Mouse (Mus musculus) gastrocnemius, postnatal 25 days (tissue): ENCODE measurements around the gene Gli2. TPM values are rescaled to one million over a fixed set of nuclear protein-coding genes. Genes with fewer than 3 reads are reported as not detected.
A peak's percentile ranks its signal among the peaks of the same experiment; 100 is the strongest.

Experiments
- DNase-seq: peaks from one replicate; pipeline ENCODE4 v3.0.0; 2022
- long read RNA-seq, 2 experiments: library from polyadenylated mRNA; stranded (forward); transcript quantifications; one replicate each; pipeline ENCODE4 v2.0.0; 2021
- total RNA-seq, 2 experiments: library from RNA; stranded (reverse); gene quantifications; 1 replicate in 1 of 2; 2 replicates in 1 of 2; pipeline ENCODE4 v1.2.3; 2021

Gli2 gene
- total RNA-seq, result 1 to 10 TPM; 1.4 to 1.5 TPM
- long read RNA-seq, experiment 1, result 0 reads
- long read RNA-seq, experiment 2, result 0 reads

DNA sequence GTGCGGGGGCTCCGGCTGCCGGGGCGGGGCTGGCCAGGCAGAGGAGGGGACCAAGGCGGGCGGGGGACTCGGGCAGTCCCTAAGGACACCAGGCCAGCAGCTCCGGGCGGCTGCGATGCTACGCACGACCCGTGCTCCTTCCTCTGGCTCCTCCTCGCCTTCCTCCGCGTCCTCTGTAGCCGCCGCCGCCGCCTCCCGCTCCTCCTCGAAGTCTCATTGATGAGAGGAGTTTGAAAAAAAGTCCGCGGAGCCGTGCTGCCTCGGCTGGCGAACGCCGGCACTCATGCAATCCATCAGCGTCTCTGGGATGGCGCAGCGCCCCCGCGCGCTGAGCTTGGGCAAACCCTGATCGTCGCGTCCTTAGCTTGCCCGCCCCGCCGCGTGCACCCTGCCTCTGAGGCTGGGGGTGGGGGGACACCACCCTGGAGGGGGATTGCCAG is at the start of gene Gli2:
Gli2 (minus strand) TSS at position 218 of the 440 bp plus-strand sequence.
- DNase-seq, result peak; percentile 85

DNA sequence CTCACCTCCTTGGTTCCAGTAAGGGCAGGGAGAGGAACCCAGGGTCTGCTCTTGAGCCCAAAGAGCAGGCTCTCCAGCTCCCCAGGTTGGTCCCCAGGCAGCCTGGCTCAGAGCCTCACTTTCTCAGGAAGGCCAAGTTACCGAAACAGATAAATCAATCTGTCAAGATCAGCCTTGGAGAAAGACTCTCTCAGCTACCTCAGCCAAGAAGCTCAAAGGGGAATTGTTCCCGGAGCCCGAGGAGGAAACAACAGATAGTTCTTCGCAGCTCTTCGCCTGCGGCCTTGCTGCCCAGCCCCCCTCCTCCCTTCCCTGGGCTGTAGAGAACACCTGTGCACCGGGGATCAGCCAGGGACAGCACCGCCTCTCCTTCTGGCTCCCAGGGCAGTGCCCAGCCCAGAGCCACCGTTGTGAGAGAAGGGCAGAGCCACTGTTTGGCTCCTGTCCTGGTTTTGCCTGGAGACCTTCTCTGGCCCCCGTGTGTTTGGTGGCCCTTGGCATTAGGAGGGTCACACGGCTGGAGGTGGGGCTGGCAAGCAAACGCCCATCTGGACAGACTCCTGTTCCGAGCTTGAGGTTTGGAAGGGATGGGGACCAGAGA is 44.6 kb upstream of the Gli2 start:
- DNase-seq, result no peak

DNA sequence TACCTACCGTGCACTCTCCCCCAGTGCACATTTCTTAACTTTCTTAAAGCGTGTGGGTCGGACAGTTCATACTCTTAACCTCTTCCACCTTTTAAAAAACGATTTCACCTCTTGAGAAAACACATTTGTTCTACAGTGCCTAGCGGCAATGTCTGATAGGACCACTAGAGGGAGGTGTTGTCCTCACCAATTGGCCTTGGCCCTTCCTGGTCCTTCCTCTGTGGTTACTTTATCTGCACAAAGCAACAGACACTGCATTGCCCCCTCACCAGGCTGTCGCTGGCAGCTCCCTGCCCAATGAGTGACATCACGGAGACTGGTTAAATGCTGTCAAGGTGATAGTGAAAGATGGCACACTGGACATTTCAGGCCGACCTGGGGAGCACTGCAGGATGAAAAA is 40.3 kb upstream of the Gli2 start:
- DNase-seq, result no peak

DNA sequence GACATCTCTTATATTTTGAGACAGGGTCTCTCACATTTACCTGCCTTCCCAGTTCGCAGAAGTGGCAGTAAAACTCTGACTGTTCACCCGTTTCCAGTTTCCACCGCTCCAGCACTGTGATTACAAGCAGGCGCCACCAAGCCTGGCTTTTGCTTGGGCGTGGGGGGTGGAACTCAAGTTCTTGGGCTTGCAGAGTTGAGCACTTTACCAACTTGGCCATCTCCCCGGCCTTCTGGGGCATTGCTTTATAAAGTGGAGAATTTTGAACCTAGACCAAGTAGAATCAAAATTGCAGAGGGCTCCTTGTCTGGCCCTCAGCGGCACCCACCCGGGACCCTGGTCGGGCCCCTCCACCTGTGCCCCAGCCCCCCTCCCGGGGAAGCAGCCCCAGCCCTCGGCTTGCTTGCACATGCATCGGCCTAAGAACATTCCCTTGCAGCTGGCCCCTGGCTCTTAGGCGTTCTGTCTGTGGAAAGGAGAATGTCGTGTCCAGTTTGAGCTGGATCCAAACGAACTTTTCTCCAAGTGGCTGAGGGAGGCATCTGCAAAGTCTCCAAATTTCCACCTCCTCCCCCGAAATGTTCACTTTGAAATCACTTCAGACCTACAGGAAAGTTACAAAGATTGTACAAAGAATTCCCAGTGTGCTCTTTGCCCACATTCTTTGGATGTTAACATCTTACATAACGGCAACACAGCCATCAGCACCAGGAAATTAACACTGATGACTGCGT is 36.6 kb upstream of the Gli2 start:
- peak; percentile 21 for DNase-seq

DNA sequence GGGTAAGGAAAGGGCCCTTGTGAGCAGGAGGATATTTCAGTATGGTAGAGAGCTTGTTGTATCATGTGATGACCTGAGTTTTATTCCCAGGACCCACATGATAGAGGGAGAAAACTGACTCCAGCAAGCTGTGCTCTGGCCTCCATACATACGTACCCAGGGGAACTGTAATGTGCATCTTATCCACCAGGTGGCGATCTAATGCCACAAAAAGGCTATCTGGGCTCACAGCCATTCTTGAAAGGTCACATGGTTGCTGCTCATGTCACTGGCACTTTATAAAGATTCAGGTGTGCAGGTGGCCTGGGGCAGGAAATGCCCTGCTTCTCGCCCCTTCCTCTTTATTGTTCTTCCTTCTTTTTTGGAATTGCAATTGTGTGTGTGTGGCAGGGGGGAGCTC is 34.1 kb upstream of the Gli2 start:
- DNase-seq, result peak; percentile 50

DNA sequence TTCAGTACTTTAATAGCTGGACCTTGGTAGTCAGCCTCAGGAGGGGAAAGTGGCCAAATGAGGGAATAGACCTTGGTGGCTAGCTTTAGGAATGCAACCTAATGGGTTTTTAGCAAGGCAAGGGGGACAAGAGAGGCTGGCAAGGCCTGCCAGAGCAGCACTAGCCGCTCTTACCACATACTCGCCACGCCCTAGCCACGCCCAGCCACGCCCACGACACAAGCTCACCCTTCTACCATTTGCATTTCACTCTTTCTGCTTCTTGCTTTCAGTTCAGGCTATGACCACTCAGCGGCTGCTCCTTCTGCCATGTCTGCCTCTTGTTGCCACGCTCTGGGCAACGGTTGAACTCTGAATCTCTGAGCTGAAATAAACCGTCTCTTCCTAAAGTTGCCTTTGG is 32.4 kb upstream of the Gli2 start:
- DNase-seq, result no peak

DNA sequence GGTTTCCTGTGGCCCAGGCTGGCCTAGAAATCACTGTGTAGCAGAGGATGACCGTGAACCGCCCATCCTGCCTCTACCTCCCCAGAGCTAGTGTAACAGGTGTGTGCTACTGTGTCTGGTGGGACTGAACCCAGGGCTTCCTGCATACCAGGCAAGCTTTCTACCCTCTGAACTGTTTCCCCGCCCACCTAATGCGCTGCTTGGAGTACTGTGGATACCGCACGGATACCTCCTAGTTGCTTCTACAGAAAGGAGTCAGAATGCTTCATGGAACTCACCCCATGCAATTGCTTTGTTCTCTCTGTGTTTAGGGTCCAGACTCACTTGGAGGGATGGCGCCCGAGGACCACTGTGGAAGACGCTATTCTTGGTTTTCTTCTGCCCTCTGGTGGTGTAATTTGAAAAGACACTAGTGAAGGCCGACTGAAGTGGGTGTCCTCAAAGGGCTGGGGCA is 30.1 kb upstream of the Gli2 start:
- no peak for DNase-seq

DNA sequence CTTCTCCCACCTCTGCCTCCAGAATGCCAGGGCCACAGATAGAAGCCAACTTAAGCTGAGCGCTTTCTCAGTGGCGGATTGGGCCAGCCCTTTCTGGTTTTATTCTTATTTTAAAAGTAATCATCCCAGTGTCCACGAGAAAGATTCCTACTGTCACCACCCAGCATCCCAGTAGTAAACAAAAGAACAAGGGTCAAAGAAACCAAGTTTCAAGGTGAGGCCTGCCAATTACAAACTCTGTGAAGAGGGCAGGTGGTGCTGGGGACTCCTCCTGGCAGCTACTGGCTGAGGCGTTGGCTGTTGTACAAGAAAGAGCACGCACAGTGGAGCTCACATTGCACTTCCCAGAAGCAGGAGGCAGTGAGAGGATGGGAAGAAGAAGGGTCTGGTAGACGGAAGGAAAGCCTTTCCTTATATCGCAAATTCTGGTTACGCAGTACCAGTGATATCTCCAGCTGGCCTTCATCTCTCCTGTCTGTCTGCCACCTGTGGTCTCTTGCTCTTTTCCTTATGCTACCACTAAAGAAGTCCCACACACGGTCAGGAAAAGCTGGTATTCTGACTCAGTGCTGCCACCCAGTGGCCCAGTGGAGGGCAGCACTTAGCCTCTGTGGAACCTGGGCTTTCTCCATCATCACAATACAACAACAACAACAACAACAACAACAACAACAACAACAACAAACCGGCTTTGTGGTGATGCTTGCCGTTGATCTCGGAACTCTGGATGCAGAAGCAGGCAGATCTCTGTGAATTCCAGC is 29.0 kb upstream of the Gli2 start:
- DNase-seq, result no peak

DNA sequence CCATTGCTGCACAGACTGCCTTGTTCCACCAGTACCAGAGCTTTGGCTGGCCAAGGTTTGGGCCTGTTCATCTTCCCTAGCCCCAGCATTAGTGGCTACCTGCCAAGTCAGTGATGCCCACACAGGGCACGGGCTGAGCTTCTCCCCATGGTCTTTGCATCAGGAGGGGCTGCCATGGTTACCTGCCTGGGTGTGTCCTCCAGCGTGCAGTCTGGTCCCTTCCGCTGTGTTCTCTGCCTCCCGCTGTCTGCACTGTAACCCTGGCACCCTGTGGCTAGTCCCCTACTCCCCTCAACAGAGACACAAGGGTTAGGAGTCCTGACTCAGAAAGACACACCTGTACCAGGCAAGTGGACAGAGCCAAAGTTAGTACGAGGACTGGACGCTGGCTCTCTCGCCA is 24.5 kb upstream of the Gli2 start:
- no peak for DNase-seq

DNA sequence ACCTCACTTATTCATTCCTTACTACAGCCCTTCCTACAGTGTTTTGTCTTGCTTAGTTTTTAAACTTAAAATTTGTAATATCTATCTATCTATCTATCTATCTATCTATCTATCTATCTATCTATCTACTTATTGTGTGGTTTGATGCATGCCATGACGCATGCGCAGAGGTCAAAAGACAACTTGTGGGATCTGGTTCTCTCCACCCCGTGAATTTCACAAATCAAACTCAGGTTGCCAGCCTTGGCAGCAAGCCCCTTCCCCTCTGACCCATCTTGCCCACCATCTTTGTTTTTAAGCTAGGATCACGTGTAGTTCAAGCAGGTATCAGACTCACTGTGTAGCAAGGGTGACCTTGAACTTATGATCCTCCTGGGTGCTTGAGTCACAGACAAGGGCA is 22.9 kb upstream of the Gli2 start:
- DNase-seq, result no peak

DNA sequence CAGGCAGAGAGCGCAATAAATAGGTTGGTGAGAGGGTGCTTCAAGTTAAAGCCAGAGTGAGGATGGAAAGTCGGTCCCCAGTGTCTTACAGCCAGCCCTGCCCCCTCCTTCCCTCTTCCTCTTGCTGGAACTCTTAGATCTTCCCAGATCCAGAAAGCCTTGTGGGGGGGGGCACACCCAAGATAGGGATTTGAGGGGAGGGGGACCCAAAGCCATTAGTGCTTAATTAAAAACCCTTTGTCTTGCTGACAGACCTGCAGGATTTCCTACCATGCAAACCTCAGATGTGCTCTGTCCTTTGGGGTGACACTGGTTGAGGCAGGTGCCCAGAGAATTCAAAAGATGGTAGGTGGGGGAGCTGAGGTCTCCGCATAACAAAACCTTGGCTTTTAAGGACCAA is 22.5 kb upstream of the Gli2 start:
- no peak for DNase-seq

DNA sequence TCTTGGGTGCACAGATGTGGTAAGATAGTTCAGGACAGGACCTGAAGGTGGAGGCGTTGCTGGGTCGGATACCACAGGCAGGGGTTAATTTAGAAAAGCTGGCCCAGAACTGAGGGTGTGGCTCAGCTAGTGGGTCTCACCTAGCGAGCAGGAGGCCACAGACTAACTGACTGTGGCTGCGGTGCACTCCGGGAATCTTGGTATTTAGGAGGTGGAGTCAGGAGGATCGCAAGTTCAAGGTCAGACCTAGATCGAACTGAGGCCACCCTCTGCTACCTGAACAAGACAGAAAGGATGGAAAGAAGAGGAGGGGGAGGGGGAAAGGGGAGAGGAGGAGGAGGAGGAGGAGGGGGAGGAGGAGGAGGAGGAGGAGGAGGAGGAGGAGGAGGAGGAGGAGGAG is 22.1 kb upstream of the Gli2 start:
- DNase-seq, result no peak

DNA sequence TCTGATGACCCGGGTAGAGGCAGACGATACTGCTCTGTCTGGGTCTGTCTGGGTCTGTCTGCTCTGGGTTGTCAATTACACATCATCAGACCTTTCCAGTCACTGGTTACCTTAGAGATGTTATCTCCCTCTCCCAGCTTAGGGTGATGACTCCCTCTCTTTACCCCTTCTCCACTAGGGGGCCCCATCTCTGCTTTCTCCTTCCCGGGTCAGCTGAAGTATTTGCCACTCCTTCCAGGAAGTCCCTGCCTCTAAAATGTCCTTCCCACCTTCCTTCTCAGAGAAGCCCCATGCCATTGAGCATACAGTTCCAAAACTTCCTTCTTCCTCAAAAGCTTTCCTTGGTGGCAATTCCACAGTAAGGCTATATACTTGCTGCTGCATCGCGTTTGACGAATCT is 21.5 kb upstream of the Gli2 start:
- DNase-seq, result no peak

DNA sequence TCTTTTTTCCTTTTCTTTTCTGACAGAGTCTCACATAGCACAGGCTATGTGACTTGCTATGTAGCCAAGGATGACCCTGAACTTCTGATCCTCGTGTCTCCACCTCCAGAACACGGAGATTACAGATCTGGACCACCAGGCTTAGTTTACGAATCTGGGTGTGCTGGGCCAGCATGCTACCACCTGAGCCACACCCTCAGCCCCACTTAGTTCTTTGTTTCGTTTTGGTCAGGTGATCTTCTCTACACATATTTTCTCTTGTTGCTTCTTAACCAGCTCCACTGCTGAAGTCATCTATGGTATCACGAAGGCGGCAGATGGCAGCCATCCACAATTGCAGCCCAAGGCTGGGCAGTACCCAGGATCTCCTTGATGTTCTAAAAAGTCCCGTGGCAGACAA is 20.5 kb upstream of the Gli2 start:
- DNase-seq, result no peak

DNA sequence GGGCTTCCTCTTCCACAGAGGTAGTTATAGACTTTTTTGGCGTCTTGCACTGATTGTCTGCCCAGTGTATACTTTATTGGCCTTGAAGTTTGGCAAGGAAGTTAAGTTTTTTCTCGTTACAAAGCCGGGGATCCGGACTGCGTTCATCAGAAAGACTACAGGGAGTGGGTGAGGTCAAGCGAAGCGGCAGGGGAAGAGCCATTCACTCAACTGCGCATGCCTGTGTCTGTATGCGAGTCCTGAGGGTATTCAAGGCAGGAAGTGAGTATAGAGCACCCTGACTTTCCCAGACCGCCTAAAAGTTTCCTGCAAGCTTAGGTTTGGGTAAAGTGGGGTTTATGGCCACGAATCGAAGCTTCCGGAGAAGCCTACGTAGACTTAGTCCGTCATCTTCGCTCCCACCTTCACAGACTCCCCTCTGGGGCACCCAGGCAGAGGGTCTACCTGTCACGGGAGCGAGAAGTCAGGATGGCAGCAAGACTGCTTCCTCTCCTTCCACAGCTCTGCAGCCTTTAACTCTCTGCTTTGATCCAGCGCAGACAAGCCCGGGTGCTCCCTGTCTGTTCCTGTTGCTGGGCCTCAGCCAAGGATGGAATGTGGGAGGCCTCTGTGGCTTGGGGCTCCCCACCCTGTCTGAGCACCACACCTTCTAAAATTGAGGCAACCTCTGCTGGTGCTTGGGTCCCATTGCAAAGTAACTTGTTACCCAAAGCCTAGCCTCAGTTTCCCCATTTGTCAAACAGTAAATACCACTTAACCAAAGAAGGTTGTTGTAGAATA is 11.7 kb upstream of the Gli2 start:
- peak; percentile 21 for DNase-seq

DNA sequence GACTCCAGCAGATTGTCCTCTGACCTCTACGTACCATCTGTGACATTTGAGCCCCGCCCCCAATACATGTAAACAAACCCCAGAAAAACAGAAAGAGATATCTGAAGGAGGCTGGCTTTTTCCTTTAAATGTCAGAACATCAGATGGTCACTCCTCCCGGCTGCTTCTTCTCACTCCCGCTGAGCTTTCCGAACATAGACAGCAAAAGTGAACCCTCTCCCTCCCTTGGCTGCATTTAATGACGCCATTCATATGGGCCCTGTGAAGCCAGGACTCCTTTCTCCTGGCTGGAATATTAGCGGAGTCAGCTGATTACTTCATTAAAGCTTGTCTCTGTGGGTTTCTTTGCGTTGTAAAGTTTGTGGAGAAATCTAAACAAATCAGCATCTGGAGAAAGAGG is 3.1 kb upstream of the Gli2 start:
- DNase-seq, result no peak

DNA sequence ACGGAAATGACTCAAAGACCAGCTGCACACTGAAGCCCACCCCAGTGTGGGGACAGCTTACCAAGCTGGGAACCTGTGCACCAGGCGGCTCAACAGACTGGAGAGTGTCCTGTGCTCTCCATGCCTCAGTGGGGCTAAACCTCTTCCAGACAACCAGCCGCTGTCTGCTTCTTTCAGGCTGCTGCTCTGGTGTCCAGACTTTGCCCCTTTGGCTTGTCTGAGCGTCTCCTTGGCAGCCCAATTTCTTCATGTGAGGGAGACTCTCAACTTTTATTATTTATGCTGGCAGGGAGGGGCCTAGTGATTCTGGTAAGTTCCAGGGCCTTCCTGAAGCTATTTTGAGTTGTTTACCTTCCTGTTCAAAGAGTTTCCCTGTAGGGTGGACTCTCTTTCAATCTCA is 2.4 kb upstream of the Gli2 start:
- no peak for DNase-seq

DNA sequence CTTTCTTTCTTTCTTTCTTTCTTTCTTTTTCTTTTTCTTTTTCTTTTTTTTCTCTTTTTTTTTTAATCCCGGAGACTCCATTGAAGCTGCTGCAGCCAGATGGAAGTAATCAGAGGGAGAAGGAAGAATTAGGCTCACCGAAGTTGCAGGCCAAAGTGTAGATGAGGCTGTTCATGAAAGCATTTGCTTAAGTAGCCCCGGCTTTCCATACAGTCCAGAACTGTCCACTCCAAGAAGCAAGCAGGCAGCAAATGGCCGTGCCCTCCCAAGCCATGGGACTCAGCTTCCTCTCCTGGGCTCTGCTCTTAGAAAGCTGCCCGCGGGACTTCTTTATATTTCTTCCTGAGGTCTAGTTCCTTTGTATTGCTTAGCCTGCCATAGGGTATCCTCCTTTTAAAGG is 1.0 kb upstream of the Gli2 start:
- no peak for DNase-seq

DNA sequence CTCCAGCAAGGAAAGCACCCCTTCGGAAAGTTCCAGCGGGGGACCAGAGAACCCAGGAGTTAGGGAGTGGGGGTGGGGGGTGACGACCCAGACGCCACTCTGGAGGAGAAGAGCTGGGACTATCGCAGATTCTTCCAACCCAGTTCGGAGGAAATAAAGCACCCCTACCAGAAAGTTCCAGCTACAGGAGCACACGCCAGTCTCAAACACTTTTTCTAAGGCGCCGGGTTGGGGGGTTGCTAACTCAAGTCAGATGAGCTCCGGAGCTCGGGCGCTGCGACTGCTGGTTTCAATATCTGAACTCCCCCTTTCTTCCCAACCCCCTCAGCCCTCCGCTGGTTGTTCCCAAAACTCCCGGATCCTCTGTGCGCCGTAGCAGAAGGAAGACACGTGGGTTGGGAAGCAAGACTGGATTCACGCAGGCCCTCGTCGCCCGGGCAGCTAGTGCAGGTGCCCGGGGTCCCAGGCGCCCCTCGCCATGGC is 494 bp upstream of the Gli2 start:
- DNase-seq, result peak; percentile 18

DNA sequence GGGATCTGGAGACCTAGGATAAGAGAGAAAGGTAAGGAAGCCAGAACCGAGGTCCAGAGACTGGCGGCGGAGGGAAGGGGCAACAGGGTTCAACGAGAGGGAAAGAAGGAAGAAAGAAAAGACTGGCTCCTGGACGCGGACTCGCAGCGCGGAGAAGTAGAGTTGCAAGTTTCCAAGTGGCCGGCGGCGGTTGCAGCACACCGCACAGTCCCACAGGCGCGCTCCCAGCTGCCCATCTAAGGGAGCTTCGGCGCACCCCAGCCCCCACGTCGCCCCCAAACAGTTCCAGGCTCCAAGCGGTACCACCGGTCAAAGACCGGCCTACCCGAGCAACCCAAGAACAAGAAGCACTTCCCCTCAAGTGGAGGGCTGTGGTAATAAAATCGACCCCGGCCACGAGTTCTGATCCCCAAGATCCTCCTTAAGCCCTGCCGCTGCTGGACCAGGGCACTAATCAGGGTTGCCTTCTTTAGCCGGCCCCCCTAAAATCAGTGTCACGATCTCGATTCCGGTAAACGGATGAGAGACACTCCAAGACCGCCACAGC is 715 bp downstream of the Gli2 start:
- DNase-seq, result no peak

DNA sequence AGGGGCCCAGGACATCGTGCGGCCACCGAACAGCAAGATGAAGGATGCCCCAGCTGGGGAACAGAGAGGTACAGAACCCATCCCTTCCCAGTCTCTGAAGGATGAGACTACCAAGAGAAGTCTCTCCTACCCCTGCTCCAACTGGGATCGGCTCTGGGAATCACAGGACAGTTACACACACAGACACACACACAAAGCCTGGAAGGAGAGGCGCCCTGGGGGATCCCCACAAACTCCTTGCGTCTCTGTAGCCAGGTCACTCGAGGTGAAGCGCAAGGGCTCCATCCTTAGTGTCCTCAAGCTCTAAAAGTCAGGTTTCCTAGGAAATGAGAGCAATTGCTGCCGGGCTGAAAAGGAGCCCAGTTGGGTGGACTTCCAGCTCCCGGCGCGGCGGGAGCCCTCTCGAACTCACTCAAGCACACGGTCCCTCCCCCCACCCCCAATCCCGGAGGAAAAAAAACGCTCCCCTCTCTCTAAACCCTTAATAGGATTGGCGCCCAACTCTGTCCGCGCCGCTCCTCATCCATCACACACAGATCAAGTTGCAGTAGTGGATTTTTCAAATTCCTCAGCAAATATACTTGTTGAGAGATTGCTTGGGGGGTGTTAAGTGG is 1.4 kb downstream of the Gli2 start:
- DNase-seq, result no peak
